Mouse (Mus musculus): ENCODE data around the gene Gm20425. TPM values are rescaled to one million over a fixed set of nuclear protein-coding genes. Genes with fewer than 3 reads are reported as not detected.

The Gm20425 gene
- total RNA-seq, 2 experiments from 2014 or later, result 6.7 to 8.7 TPM

- no peak for DNase-seq
Observed at GRCm38 (mm10) chr9:103226806-103227205, 3.3 kb downstream of the Gm20425 start.

DNA sequence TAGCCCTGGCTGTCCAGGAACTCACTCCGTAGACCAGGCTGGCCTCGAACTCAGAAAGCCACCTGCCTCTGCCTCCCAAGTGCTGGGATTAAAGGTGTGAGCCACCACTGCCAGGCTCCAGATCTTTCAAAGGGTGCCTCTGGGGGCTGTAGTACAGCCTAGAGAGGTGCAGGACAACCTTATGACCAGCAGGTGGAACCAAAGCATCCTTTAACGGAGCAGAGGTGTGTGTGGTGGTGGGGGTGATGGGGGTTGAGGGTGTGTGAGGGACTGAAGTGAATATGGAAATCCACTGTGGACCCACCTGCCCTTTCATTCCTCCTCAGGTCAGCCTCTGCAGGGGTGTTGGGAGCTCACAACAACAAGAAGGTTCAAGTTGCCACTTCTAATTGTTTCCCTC is 4.6 kb downstream of the Gm20425 start:
- intact Hi-C loops (cut with DNase I), result loop anchor here (5.0 kb wide), 1 partner anchor 77 kb away; no protein-coding TSS in a partner anchor
- no peak for DNase-seq

More at GRCm38 (mm10) chr9:103226806-103227205, 3.3 kb downstream of the Gm20425 start:
- intact Hi-C loops (cut with DNase I), result loop anchor here (5.0 kb wide), 1 partner anchor 75 kb away; no protein-coding TSS in a partner anchor

- no peak for DNase-seq
- intact Hi-C loops (cut with DNase I), result loop anchor here (5.0 kb wide), 1 partner anchor 78 kb away; no protein-coding TSS in a partner anchor
Observed at GRCm38 (mm10) chr9:103224721-103225120, 5.4 kb downstream of the Gm20425 start.

DNA sequence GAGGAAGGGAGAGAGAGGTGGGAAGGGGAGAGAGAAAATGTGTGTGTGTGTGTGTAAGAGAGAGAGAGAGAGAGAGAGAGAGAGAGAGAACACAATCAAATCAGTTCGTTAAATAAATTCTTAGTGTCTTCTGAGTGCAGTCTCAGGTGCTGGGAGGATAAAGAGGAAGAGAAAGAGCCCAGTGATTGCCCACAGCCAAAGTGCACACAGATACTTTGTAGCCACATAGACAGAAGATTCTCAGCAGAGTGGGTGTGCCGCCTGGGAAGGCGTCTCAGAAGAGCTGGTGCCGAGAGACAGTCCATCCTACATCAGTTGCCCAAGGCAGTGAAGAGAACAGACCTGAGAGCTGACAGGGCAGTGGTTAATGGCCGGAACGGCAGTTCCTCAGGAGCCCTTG is 15.8 kb downstream of the Gm20425 start:
- intact Hi-C loops (cut with DNase I), result no loop called here
- DNase-seq, result no peak

DNA sequence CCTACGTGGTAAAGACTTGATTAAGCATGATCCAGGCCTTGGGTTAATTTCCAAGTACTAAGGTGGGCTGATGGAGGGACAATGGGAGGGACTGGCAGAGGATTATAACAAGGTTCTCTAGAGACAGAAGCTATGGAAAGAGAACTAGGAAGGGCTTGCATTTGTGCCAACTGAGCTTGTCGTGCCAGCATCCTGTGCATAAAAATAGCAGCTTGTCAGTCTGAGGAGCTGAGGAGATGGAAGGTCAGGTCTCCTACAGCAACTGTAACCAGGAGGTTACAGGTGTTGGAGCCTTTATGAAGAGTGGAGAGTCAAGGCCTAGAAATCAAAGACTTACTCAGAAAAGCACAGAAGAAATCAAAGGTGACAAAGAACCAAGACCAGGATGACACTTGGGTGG is 16.5 kb downstream of the Gm20425 start:
- intact Hi-C loops (cut with DNase I), result no loop called here
- DNase-seq, result no peak

GRCm38 (mm10) chr9:103212654-103213420 is 17.3 kb downstream of the Gm20425 start:
- intact Hi-C loops (cut with DNase I), result no loop called here
- DNase-seq, result no peak

- intact Hi-C loops (cut with DNase I), result loop anchor here (10.0 kb wide), 1 partner anchor 256 kb away; no protein-coding TSS in a partner anchor
- no peak for DNase-seq
Observed at GRCm38 (mm10) chr9:103208802-103209423, 21.2 kb downstream of the Gm20425 start.

GRCm38 (mm10) chr9:103207846-103208245 is 22.3 kb downstream of the Gm20425 start:
- DNase-seq, result peak; percentile 61 to 68
- intact Hi-C loops (cut with DNase I), result loop anchor here (1.0 to 10.0 kb wide), 2 partner anchors 94 to 257 kb away; no protein-coding TSS in a partner anchor

GRCm38 (mm10) chr9:103205786-103206185 is 24.3 kb downstream of the Gm20425 start:
- no peak for DNase-seq
- intact Hi-C loops (cut with DNase I), result loop anchor here (10.0 kb wide), 1 partner anchor 259 kb away; no protein-coding TSS in a partner anchor

DNA sequence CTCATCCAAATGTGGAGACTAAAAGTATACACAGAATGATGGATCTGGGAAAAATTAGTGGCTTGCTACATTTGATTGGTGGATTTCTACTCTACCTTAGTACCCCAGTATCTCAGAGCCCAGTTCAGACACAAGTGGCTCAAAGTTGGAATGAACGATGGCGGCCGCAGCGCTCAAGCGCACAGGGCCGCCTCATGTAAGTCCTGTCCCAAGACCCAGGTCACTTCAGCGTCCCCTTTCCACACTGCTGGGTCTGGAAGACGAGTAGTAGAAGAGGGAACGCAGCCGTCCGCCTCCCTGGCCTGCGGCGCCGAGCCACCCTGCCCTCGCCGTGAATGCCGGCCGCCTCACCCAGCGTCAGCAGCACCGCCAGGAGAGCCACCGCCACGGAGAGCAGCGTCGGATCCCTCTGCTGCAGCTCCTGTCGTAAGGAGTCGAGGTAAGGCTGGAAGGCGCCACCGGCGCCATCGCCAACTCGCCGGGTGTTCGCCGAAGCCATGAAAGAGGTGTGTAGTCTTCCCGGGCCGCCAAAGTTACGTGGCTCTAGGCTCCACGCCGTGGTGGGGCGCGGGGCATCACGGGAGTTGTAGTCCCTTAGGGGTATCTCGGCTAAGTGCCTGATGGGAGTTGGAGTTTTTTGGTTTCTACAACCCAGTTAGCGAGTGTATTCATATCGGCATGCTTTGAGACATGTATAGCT is 28.4 kb downstream of the Gm20425 start, which contains the start of gene Srprb:
Gene Srprb, minus strand, starts transcription at position 577 of the 700 bp plus-strand sequence.
- DNase-seq, result peak; percentile 91 to 94
- intact Hi-C loops (cut with DNase I), result loop anchor here (5.0 to 10.0 kb wide), 3 partner anchors 166 to 801 kb away; partner anchors contain the start of genes Cdv3 and Nphp3

- DNase-seq, result no peak
- intact Hi-C loops (cut with DNase I), result no loop called here
Observed at GRCm38 (mm10) chr9:103188416-103188815, 41.7 kb downstream of the Gm20425 start.

- intact Hi-C loops (cut with DNase I), result no loop called here
- peak; percentile 13 to 17 for DNase-seq
Observed at GRCm38 (mm10) chr9:103186747-103187146, 43.4 kb downstream of the Gm20425 start.

GRCm38 (mm10) chr9:103185946-103186345 is 44.2 kb downstream of the Gm20425 start:
- intact Hi-C loops (cut with DNase I), result no loop called here
- no peak for DNase-seq

DNA sequence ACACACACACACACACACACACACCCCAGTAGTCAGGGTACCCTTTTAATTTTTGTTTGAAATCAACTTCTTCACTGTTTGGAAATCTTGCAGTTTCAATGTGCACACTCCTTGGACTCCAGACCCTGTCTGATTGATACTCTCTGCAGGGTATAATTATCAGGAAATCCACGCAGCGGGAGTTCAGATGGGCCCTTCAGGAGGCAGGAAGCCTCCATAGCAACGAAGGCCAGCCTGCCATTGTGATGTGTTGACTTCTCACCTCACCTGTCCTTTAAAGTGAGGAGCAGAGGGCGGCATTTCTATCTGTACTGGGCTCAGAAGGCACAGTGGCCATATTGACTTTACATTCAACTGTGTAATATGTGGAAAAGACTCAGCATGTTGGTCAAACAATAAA is 45.3 kb downstream of the Gm20425 start:
- intact Hi-C loops (cut with DNase I), result no loop called here
- no peak for DNase-seq

DNA sequence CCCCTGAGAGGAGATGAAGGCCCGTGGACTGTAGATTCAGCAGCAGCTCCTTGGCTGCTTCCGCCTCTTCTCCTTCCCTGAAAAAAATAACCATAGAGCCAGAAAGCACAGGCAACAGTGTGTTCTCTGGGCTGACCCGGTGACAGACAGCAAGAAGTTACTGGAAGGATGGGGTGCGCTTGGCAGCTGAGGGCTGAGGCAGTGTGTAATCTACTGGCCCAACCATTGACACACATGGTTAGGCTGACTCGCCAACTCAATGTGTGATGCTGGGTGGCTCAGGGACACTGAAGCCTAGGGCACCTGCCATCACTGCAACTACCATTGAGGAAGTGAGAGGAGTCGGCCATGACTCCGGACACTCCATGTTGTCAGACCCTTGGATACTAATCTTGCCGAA is 48.2 kb downstream of the Gm20425 start:
- DNase-seq, result no peak
- intact Hi-C loops (cut with DNase I), result no loop called here

DNA sequence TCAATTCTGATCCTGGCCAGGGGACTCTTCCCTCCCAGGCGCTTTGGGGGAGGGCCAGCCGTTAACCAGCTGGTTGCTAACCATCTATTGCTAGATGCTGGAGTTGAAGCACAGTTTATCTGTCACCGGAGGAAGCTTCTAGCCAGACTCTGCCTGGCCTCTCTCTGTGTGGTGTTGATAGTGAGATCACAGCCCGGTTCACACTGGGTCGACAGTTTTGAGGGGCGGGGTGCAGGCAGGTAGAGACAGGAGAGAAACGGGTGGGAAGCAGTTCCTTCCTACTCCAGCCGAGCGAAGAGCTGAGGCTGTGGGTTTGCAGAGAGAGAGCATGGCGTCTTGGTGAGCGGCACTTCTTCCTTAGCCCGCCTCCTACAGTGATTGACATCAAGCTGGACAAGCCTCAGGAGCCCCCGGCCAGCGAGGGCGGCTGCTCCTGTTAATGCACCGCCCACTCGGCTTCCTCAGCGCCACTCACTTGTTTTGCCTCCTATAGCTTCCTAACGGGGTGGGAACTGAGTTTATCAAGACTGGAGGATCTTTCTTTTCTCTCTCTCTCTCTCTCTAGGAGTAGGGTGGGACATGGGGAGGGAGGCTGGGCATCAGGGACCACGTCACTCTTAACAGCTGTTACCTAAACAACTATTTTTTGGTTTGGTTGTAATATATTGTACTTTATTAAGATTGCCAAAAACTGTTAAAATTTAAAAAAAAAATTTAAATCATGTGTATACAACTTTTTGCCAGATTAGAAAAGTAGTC is 49.1 kb downstream of the Gm20425 start:
- peak; percentile 67 to 73 for DNase-seq
- intact Hi-C loops (cut with DNase I), result no loop called here

DNA sequence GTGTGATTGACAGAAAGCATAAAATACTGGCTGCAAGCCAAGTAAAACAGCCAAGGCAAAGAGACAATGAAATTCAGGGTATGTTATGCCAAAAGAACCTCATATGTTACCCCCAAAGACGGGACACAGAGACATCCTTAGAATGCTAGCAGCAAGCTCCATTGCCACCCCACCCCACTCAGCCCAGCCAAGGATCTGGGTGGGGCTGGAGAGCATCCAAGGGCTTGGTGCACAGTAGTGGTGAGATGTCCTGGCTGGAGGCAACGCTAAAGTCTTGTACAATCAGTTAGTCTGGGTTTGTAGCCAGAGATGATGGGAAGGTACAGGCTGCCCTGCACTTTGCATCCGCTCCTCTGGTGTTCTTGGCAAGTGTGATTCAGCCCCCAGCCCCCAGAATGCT is 49.8 kb downstream of the Gm20425 start:
- intact Hi-C loops (cut with DNase I), result no loop called here
- peak; percentile 65 to 70 for DNase-seq

GRCm38 (mm10) chr9:103175692-103176091 is 54.4 kb downstream of the Gm20425 start:
- no peak for DNase-seq
- intact Hi-C loops (cut with DNase I), result no loop called here

GRCm38 (mm10) chr9:103174771-103175519 is 55.2 kb downstream of the Gm20425 start:
- intact Hi-C loops (cut with DNase I), result loop anchor here (5.0 kb wide), 1 partner anchor 83 kb away; no protein-coding TSS in a partner anchor
- peak in 1 of 2 experiments; percentile 11 for DNase-seq
